Mouse (Mus musculus) olfactory bulb, adult 2 months (tissue): ENCODE measurements around the gene Grb14.

Experiments used
- CTCF ChIP-seq: fragments of 200-500 bp; IDR thresholded peaks from 2 replicates; pipeline ENCODE4 v1.5.1; 2012; ENCODE audit warnings: low read depth, mild to moderate bottlenecking, low read length, moderate library complexity; ENCODE audit not compliant: insufficient read depth
- POLR2A ChIP-seq: fragments of 200-500 bp; IDR thresholded peaks from 2 replicates; pipeline ENCODE4 v1.6.1; 2012; ENCODE audit warnings: mild to moderate bottlenecking, low read depth, low read length, moderate library complexity; ENCODE audit not compliant: insufficient read depth

- TF ChIP-seq CTCF (no peak), POLR2A (no peak)
Observed at GRCm38 (mm10) chr2:64955441-64955840, 69.3 kb downstream of the Grb14 start.
